Mouse (Mus musculus): ENCODE measurements around the gene Olfr1367. TPM values are rescaled to one million over a fixed set of nuclear protein-coding genes. Genes with fewer than 3 reads are reported as not detected.

Gene Olfr1367
- polyA plus RNA-seq, 1 experiment: not detected

DNA sequence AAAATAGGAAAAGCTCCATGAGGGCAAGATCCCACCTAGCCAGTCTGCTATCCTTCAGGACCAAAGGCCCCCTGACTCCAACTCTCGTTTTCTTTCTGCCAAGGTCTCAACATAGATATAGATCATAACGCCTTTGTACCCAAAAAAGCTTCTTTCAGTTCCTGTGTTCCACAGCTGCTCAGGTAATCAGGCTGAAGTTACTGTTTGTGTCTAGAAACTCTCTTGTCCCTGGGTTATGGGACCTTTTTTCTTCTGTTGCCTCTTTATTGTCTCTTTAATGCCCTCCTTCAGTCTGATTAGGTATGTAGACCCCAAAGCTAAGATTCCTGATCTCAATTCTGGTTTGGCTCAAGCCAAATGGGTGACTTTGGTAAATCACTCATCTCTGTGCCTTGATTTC, 50.8 kb downstream of the Olfr1367 start:
- no peak for DNase-seq (ENCODE audit: low read depth)

More for the DNA sequence above, 50.8 kb downstream of the Olfr1367 start:
- TF ChIP-seq POLR2A (IDR thresholded peaks at IDR 0.05; ENCODE audit: borderline replicate concordance, extremely low read depth, insufficient read depth, insufficient read length, poor library complexity, severe bottlenecking): no peak
- no peak for TF ChIP-seq CTCF (IDR thresholded peaks at IDR 0.05; ENCODE audit: borderline replicate concordance, extremely low read depth, insufficient read depth, insufficient read length)

Other genes with a start within 250 kb of the Olfr1367 start
- gene Olfr1369-ps1, start 235.4 kb upstream of the Olfr1367 start, polyA plus RNA-seq (2012; rRNA removed): not detected in 2 replicates
- gene Olfr263, start 217.3 kb upstream of the Olfr1367 start, polyA plus RNA-seq (2012; rRNA removed): not detected in 2 replicates
- gene Olfr1368, start 201.0 kb upstream of the Olfr1367 start, polyA plus RNA-seq (2012; rRNA removed): not detected in 2 replicates
- gene Trim27, start 167.5 kb upstream of the Olfr1367 start, polyA plus RNA-seq (2012; rRNA removed): 67.8 and 78.2 TPM in 2 replicates
- 0.08 TPM in 2 replicates for gene Gpx5, start 54.2 kb upstream of the Olfr1367 start, polyA plus RNA-seq (2012; rRNA removed)
- gene Gpx6, start 34.8 kb upstream of the Olfr1367 start, polyA plus RNA-seq (2012; rRNA removed): 0.11 TPM in 1 of 2 replicates, not detected in the other
- 9.5 and 10.2 TPM in 2 replicates for gene Zscan12, start 15.9 kb downstream of the Olfr1367 start, polyA plus RNA-seq (2012; rRNA removed)
- gene Zkscan3, start 55.8 kb downstream of the Olfr1367 start, polyA plus RNA-seq (2012; rRNA removed): 70.2 and 89.7 TPM in 2 replicates
- gene Pgbd1, start 94.1 kb downstream of the Olfr1367 start, polyA plus RNA-seq (2012; rRNA removed): 4.1 and 4.9 TPM in 2 replicates
- gene Zscan26, start 106.8 kb downstream of the Olfr1367 start, polyA plus RNA-seq (2012; rRNA removed): 35.6 and 36.7 TPM in 2 replicates
- gene Nkapl, start 121.6 kb downstream of the Olfr1367 start, polyA plus RNA-seq (2012; rRNA removed): 1.2 TPM in 2 replicates
- 4.7 and 5.7 TPM in 2 replicates for gene Zkscan4, start 132.0 kb downstream of the Olfr1367 start, polyA plus RNA-seq (2012; rRNA removed)
- gene Gm10065, start 132.5 kb downstream of the Olfr1367 start, polyA plus RNA-seq (2012; rRNA removed): not detected in 2 replicates
- gene AK157302, start 148.3 kb downstream of the Olfr1367 start, polyA plus RNA-seq (2012; rRNA removed): 0.24 and 0.55 TPM in 2 replicates
- 7.3 and 7.5 TPM in 2 replicates for gene Gm11273, start 154.5 kb downstream of the Olfr1367 start, polyA plus RNA-seq (2012; rRNA removed)
- gene Zkscan8, start 184.2 kb downstream of the Olfr1367 start, polyA plus RNA-seq (2012; rRNA removed): 11.4 and 12.0 TPM in 2 replicates
- not detected in 2 replicates for gene Olfr1366, start 195.9 kb downstream of the Olfr1367 start, polyA plus RNA-seq (2012; rRNA removed)
- gene Olfr1535, start 213.0 kb downstream of the Olfr1367 start, polyA plus RNA-seq (2012; rRNA removed): not detected in 2 replicates
- not detected in 2 replicates for gene Olfr1364, start 234.8 kb downstream of the Olfr1367 start, polyA plus RNA-seq (2012; rRNA removed)